Mouse (Mus musculus): ENCODE data around the gene Tmem205.

Tmem205 gene

GRCm38 (mm10) chr9:21904031-21904430, 23.3 kb downstream of the Tmem205 start:
- no peak for TF ChIP-seq GATA4 (IDR thresholded peaks at IDR 0.05; ENCODE audit: insufficient replicate concordance, low read length)

- TF ChIP-seq GATA4 (IDR thresholded peaks at IDR 0.05; ENCODE audit: insufficient replicate concordance, low read length) = no peak
These were observed 26.0 kb downstream of the Tmem205 start for GRCm38 (mm10) chr9:21901223-21901820.

DNA sequence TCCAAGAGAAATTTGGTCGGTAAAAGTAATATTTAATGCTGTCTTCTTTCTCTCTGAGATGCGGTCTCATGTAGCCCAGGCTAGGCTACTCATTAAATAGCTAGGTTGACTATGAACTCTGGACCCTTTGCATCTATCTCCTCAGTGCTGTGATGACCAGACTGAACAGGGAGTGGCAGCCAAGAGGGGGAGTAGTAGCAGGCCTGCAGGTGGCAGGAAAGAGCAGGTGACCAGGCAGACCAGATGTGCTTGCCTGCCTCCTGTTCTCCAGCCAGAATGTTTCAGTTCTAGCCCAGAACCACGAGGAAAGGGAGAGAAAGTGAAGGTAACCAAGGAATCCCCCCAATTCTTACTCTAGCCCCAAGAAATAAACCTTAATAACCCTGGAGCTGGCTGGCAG, 38.1 kb downstream of the Tmem205 start:
- TF ChIP-seq GATA4 (IDR thresholded peaks at IDR 0.05; ENCODE audit: insufficient replicate concordance, low read length) = no peak

DNA sequence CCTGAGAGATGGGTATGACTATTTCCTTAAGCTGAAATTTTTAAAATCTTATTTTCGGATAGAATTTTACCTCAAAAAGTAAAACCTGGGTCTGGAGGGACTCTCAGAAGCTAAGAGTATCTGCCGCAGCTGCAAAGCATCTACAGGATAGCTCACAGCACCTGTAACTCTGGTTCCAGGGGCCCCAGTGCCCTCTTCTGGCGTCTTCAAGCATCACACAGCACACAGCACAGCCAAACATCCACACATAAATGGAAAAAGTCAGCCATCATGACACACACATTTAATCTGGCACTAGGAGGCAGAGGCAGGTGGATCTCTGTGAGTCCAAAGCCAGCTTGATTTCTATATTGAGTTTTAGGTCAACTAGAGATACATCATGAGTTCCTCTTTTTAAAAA, 50.8 kb downstream of the Tmem205 start:
- TF ChIP-seq GATA4 (IDR thresholded peaks at IDR 0.05; ENCODE audit: insufficient replicate concordance, low read length) = no peak

DNA sequence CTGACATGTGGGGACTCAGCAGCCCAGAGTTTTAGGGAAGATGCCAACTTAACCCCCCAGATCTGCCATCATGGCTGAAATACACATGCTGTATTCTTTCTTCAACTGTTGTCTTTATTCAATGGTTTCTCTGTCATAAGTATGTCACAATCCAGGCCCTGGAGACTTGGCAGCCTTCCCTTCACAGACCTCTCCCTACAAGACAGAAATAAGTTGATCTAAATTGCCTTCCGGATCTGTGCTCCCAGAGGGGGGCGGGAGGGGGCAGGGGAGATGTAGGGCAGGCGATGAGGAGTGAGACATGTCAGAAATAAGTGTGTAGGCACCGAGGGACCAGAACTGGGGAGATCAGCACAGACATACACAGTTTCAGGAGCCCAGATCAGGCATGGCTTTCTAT, 55.2 kb downstream of the Tmem205 start:
- TF ChIP-seq GATA4 (IDR thresholded peaks at IDR 0.05; ENCODE audit: insufficient replicate concordance, low read length) = no peak
